Mouse (Mus musculus) embryonic facial prominence, embryonic 11.5 days (tissue): ENCODE measurements around the gene Slc2a3. TPM values are rescaled to one million over a fixed set of nuclear protein-coding genes. Genes with fewer than 3 reads are reported as not detected.

Experiments used
- ATAC-seq: fragments of 200-750 bp; cut with Nextera tagmentation; replicated peaks from 2 replicates; pipeline ENCODE4 v1.8.0; 2017; ENCODE audit warnings: low read depth; ENCODE audit not compliant: insufficient number of reproducible peaks, low FRiP score, low TSS enrichment
- DNase-seq: peaks from one replicate; pipeline ENCODE4 v3.0.0-alpha.2; 2015; ENCODE audit warnings: low spot score
- H3K27ac ChIP-seq: fragments of 300-500 bp; sonication (generic); replicated peaks from 2 replicates; pipeline ENCODE4 v1.5.1; 2014; ENCODE audit warnings: mild to moderate bottlenecking, low read depth, low read length, control low read depth
- H3K27me3 ChIP-seq: fragments of 300-500 bp; sonication (generic); 2 replicates; pipeline ENCODE4 v1.6.1; 2014; ENCODE audit warnings: mild to moderate bottlenecking, low read length, moderate library complexity, mixed read lengths; ENCODE audit not compliant: control insufficient read depth, insufficient read depth
- H3K36me3 ChIP-seq: fragments of 300-500 bp; sonication (generic); replicated peaks from 2 replicates; pipeline ENCODE4 v1.6.1; 2014; ENCODE audit warnings: low read depth, mild to moderate bottlenecking, low read length, moderate library complexity, mixed read lengths; ENCODE audit not compliant: control insufficient read depth, insufficient read depth
- H3K4me1 ChIP-seq: fragments of 300-500 bp; sonication (generic); 2 replicates; pipeline ENCODE4 v1.6.1; 2014; ENCODE audit warnings: low read length, mixed read lengths; ENCODE audit not compliant: control insufficient read depth, insufficient read depth
- H3K4me2 ChIP-seq: fragments of 300-500 bp; sonication (generic); 2 replicates; pipeline ENCODE4 v1.6.1; 2014; ENCODE audit warnings: low read depth, mild to moderate bottlenecking, control low read depth, low read length, moderate library complexity
- H3K4me3 ChIP-seq: fragments of 300-500 bp; sonication (generic); 2 replicates; pipeline ENCODE4 v1.5.1; 2014; ENCODE audit warnings: low read depth, low read length, control low read depth
- H3K9ac ChIP-seq: fragments of 300-500 bp; sonication (generic); replicated peaks from 2 replicates; pipeline ENCODE4 v1.6.1; 2014; ENCODE audit warnings: mild to moderate bottlenecking, control low read depth, low read length
- H3K9me3 ChIP-seq: fragments of 300-500 bp; sonication (generic); replicated peaks from 2 replicates; pipeline ENCODE4 v1.6.1; 2016; ENCODE audit warnings: mild to moderate bottlenecking, low read length, inconsistent platforms, mixed read lengths; ENCODE audit not compliant: control insufficient read depth
- WGBS: fragments of 180-500 bp; shearing (Covaris S2); extraction: QIAGEN DNeasy Blood & Tissue Kit; methylation state at CpG from one replicate; pipeline ENCODE4 v1.1.7; 2014; 5-methylcytosine and 5-hydroxymethylcytosine counted together
- microRNA-seq: library from miRNA; unstranded; fragments of <30 nt; microRNA quantifications from one replicate; pipeline ENCODE4, GENCODE M21; 2016; ENCODE audit warnings: borderline number of aligned reads
- polyA plus RNA-seq: library from polyadenylated mRNA; unstranded; fragments of >200 nt; fragmentation: Nextera tagmentation; extraction: Ambion mirVana; gene quantifications from 2 replicates; pipeline ENCODE4 v1.2.1, GENCODE M21; 2014

Gene Slc2a3
- polyA plus RNA-seq, 1 experiment from 2014 or later, result 35.1 TPM

DNA sequence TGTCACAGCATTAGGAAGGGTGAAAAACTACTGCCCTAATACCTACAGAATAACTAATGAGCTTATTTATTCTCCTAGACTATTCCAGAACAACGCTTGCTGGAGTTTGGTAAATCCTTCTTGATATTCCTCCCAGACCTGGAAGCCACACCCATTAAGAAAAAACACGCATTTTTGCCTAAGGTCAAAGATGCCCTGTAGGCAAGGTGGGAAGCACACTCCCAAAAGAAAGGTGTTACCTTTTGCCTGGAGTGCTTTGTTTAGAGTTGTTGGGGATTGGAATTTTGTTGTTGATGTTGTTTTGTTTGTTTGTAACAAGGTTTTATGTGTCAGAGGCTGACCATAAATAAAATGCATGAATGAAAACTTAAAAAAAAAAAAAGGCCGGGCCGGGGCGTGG, 111.4 kb downstream of the Slc2a3 start:
- H3K36me3 ChIP-seq, result no peaks in the 10 kb centered on the region
- no peak overlapping the region for H3K4me2 ChIP-seq
- H3K27ac ChIP-seq, result no peak overlapping the region
- no peak for ATAC-seq
- no peaks in the 10 kb centered on the region for H3K27me3 ChIP-seq
- WGBS, result 86% methylated on average over 5 of the region's 5 CpGs
- no peaks in the 10 kb centered on the region for H3K4me1 ChIP-seq
- no peaks in the 10 kb centered on the region for H3K9me3 ChIP-seq
- H3K9ac ChIP-seq, result no peak overlapping the region
- no peak overlapping the region for H3K4me3 ChIP-seq
- DNase-seq, result no peak

DNA sequence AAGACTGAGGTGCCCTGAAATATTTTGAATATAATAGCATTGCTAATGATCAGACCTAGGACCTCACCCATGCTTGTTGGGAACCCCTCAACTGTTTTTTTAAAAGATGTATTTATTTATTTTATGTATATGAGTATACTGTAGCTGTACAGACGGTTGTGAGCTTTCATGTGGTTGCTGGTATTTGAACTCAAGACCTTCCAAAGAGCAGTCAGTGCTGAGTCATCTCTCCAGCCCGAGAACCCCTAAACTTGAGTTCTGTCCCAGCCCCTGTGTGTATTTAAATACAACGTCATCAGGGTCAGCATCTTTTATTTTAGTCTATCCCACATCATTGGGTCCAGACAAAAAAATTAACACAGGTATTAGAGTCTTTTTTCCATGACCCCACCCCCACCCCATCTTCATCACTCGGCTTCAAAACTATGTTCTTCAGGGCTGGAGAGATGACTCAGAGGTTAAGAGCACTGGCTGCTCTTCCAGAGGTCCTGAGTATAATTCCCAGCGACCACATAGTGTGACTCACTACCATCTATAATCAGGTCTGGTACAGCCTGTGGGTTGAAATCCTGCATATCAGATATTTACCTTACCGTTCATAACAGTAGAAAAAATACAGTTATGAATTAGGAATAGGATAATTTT, 111.9 kb downstream of the Slc2a3 start:
- Histone ChIP-seq H3K9ac (no peak overlapping the region), H3K9me3 (no peaks in the 10 kb centered on the region), H3K4me2 (no peak overlapping the region), H3K27ac (no peak overlapping the region), H3K4me3 (no peak overlapping the region), H3K4me1 (no peaks in the 10 kb centered on the region), H3K27me3 (no peaks in the 10 kb centered on the region), H3K36me3 (no peaks in the 10 kb centered on the region)
- DNase-seq, result no peak
- WGBS, result 80% methylated on average over 6 of the region's 6 CpGs
- ATAC-seq, result no peak

DNA sequence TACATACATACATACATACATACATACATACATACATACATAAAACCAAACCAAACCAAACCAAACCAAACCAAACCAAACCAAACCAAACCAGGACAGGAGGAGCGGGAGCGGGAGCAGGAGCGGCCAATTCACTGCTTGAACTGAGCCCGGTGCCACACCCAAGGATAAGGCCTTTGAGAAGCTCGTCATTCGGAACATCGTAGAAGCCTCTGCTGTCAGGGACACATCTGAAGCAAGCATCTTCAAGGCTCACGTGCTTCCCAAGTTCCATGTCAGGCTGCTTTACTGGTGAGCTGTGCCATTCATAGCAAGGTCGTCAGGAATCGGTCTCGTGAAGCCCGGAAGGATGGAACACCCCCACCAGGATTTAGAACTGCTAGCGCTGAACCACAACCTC, 114.7 kb downstream of the Slc2a3 start:
- H3K4me3 ChIP-seq, result no peak overlapping the region
- no peaks in the 10 kb centered on the region for H3K27me3 ChIP-seq
- ATAC-seq (no peak), DNase-seq (no peak)
- no peak overlapping the region for H3K9ac ChIP-seq
- H3K27ac ChIP-seq, result no peak overlapping the region
- 92% methylated on average over 13 of the region's 13 CpGs for WGBS
- H3K4me1 ChIP-seq, result no peaks in the 10 kb centered on the region
- H3K36me3 ChIP-seq, result no peaks in the 10 kb centered on the region
- H3K9me3 ChIP-seq, result no peaks in the 10 kb centered on the region
- H3K4me2 ChIP-seq, result no peak overlapping the region

DNA sequence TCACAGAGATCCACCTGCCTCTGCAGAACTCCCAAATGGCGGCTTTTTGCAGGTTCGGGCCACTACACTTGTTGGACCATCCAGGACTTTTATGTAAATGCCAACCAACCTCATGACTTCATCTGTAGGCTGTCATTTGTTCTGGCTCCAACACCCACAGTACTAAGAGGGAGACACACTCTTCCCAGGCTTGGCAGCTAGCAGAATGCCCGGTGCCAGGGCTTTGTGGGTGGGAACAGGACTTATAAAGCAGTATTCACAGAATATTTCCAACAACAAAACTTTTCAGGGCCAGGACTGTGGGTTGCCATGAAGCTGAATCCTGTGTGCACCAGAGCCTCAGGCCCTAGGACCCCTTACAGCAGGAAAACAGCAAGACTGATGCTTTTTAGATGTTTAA, 118.8 kb downstream of the Slc2a3 start:
- WGBS, result 91% methylated on average over 3 of the region's 3 CpGs
- H3K9ac ChIP-seq, result no peak overlapping the region
- no peaks in the 10 kb centered on the region for H3K27me3 ChIP-seq
- H3K4me3 ChIP-seq, result no peak overlapping the region
- no peak overlapping the region for H3K27ac ChIP-seq
- no peak overlapping the region for H3K4me2 ChIP-seq
- DNase-seq (no peak), ATAC-seq (no peak)
- no peaks in the 10 kb centered on the region for H3K4me1 ChIP-seq
- H3K36me3 ChIP-seq, result no peaks in the 10 kb centered on the region
- H3K9me3 ChIP-seq, result no peaks in the 10 kb centered on the region

Small RNA genes lying within 50 kb of the gene (microRNA-seq; reads per million reads assigned to microRNA genes)
- gene Mir7231, result not detected

Other genes with a start within 250 kb of the Slc2a3 start
- 0.17 TPM in 1 of 2 replicates, not detected in the other for gene Aicda, start 247.8 kb downstream of the Slc2a3 start, polyA plus RNA-seq
- 1.0 and 2.6 TPM in 2 replicates for gene Apobec1, start 199.2 kb downstream of the Slc2a3 start, polyA plus RNA-seq
- gene Gdf3, start 191.6 kb downstream of the Slc2a3 start, polyA plus RNA-seq, result not detected in 2 replicates
- not detected in 2 replicates for gene Dppa3, start 175.2 kb downstream of the Slc2a3 start, polyA plus RNA-seq
- 0.13 and 0.14 TPM in 2 replicates for gene Nanog, start 94.2 kb downstream of the Slc2a3 start, polyA plus RNA-seq
- gene Foxj2, start 18.3 kb upstream of the Slc2a3 start, polyA plus RNA-seq, result 4.0 TPM in 2 replicates
- gene C3ar1, start 54.5 kb upstream of the Slc2a3 start, polyA plus RNA-seq, result 1.9 and 2.3 TPM in 2 replicates
- 67.0 and 67.6 TPM in 2 replicates for gene Necap1, start 72.8 kb upstream of the Slc2a3 start, polyA plus RNA-seq
- gene Clec4a1, start 120.2 kb upstream of the Slc2a3 start, polyA plus RNA-seq, result 1.4 and 2.0 TPM in 2 replicates
- 0.59 and 0.67 TPM in 2 replicates for gene Clec4a3, start 150.9 kb upstream of the Slc2a3 start, polyA plus RNA-seq
- gene Clec4a4, start 188.7 kb upstream of the Slc2a3 start, polyA plus RNA-seq, result not detected in 2 replicates
- not detected in 2 replicates for gene Clec4b1, start 248.3 kb upstream of the Slc2a3 start, polyA plus RNA-seq